Mouse (Mus musculus) Muller cell, postnatal 12 days (primary cell): ENCODE measurements around the gene Igsf8.

ENCODE experiments used
- DNase-seq: peaks from one replicate; pipeline ENCODE4 v3.0.0-alpha.2; 2015; ENCODE audit errors: inconsistent ontology term

Igsf8 gene

GRCm38 (mm10) chr1:172273386-172273785 lies 11.9 kb downstream of the Igsf8 start:
- DNase-seq, result no peak

GRCm38 (mm10) chr1:172274116-172274515 lies 12.7 kb downstream of the Igsf8 start:
- no peak for DNase-seq

- DNase-seq, result no peak
These were observed 13.1 kb downstream of the Igsf8 start for GRCm38 (mm10) chr1:172274547-172274946.

GRCm38 (mm10) chr1:172277172-172277571 lies 15.7 kb downstream of the Igsf8 start:
- DNase-seq, result no peak

GRCm38 (mm10) chr1:172278328-172278727 lies 16.9 kb downstream of the Igsf8 start:
- no peak for DNase-seq

GRCm38 (mm10) chr1:172279768-172280509 lies 18.5 kb downstream of the Igsf8 start:
- no peak for DNase-seq

- DNase-seq, result no peak
These were observed 20.2 kb downstream of the Igsf8 start for GRCm38 (mm10) chr1:172281522-172282254.

GRCm38 (mm10) chr1:172283073-172283472 lies 21.6 kb downstream of the Igsf8 start:
- DNase-seq, result no peak

GRCm38 (mm10) chr1:172284221-172284620 lies 22.8 kb downstream of the Igsf8 start:
- no peak for DNase-seq

GRCm38 (mm10) chr1:172286740-172287139 lies 25.3 kb downstream of the Igsf8 start:
- DNase-seq, result no peak

- no peak for DNase-seq
These were observed 27.6 kb downstream of the Igsf8 start for GRCm38 (mm10) chr1:172288900-172289616.

- no peak for DNase-seq
These were observed 28.1 kb downstream of the Igsf8 start for GRCm38 (mm10) chr1:172289617-172289946.

GRCm38 (mm10) chr1:172292880-172293279 lies 31.4 kb downstream of the Igsf8 start:
- no peak for DNase-seq

- no peak for DNase-seq
These were observed 32.0 kb downstream of the Igsf8 start for GRCm38 (mm10) chr1:172293449-172293848.

GRCm38 (mm10) chr1:172295751-172296197 lies 34.3 kb downstream of the Igsf8 start:
- DNase-seq, result no peak

GRCm38 (mm10) chr1:172296816-172297510 lies 35.5 kb downstream of the Igsf8 start:
- DNase-seq, result no peak

GRCm38 (mm10) chr1:172297611-172298537 lies 36.4 kb downstream of the Igsf8 start, which contains the start of gene Atp1a2:
Gene Atp1a2 (minus strand): TSS chr1:172298064.
- DNase-seq, result no peak

GRCm38 (mm10) chr1:172299528-172299927 lies 38.1 kb downstream of the Igsf8 start:
- DNase-seq, result no peak

GRCm38 (mm10) chr1:172300247-172300646 lies 38.8 kb downstream of the Igsf8 start:
- DNase-seq, result no peak

- no peak for DNase-seq
These were observed 39.7 kb downstream of the Igsf8 start for GRCm38 (mm10) chr1:172301180-172301579.

- no peak for DNase-seq
These were observed 40.9 kb downstream of the Igsf8 start for GRCm38 (mm10) chr1:172302311-172302710.
